Mouse (Mus musculus) limb, embryonic 15.5 days (tissue): ENCODE data around the gene Snx7. TPM values are rescaled to one million over a fixed set of nuclear protein-coding genes. Genes with fewer than 3 reads are reported as not detected.

Experiments used
- ATAC-seq: fragments of 200-750 bp; cut with Nextera tagmentation; 2 replicates; pipeline ENCODE4 v1.8.0; 2017; ENCODE audit warnings: low read depth, moderate TSS enrichment; ENCODE audit not compliant: insufficient number of reproducible peaks, low FRiP score, low TSS enrichment
- H3K27ac ChIP-seq: fragments of 300-500 bp; sonication (generic); 2 replicates; pipeline ENCODE4 v1.5.1; 2015; ENCODE audit warnings: moderate library complexity, mild to moderate bottlenecking, inconsistent platforms
- H3K27me3 ChIP-seq: fragments of 300-500 bp; sonication (generic); 2 replicates; pipeline ENCODE4 v1.6.1; 2015; ENCODE audit warnings: inconsistent platforms
- H3K36me3 ChIP-seq: fragments of 300-500 bp; sonication (generic); 2 replicates; pipeline ENCODE4 v1.6.1; 2015; ENCODE audit warnings: inconsistent platforms
- H3K4me1 ChIP-seq: fragments of 300-500 bp; sonication (generic); 2 replicates; pipeline ENCODE4 v1.6.1; 2015; ENCODE audit warnings: inconsistent platforms
- H3K4me2 ChIP-seq: fragments of 300-500 bp; sonication (generic); 2 replicates; pipeline ENCODE4 v1.6.1; 2015; ENCODE audit warnings: mild to moderate bottlenecking, inconsistent platforms
- H3K4me3 ChIP-seq: fragments of 300-500 bp; sonication (generic); 2 replicates; pipeline ENCODE4 v1.5.1; 2015; ENCODE audit warnings: mild to moderate bottlenecking, inconsistent platforms
- H3K9ac ChIP-seq: fragments of 300-500 bp; sonication (generic); 2 replicates; pipeline ENCODE4 v1.6.1; 2015; ENCODE audit warnings: inconsistent platforms
- H3K9me3 ChIP-seq: fragments of 300-500 bp; sonication (generic); 2 replicates; pipeline ENCODE4 v1.6.1; 2016; ENCODE audit warnings: inconsistent platforms
- WGBS: fragments of 180-500 bp; shearing (Covaris S2); methylation state at CpG from one replicate; pipeline ENCODE4 v1.1.7; 2015; 5-methylcytosine and 5-hydroxymethylcytosine counted together
- polyA plus RNA-seq: library from polyadenylated mRNA; unstranded; fragments of >200 nt; fragmentation: Nextera tagmentation; extraction: Ambion mirVana; gene quantifications from 2 replicates; pipeline ENCODE4 v1.2.1, GENCODE M21; 2015

Snx7 gene
- polyA plus RNA-seq = 47.0 and 47.9 TPM in 2 replicates

DNA sequence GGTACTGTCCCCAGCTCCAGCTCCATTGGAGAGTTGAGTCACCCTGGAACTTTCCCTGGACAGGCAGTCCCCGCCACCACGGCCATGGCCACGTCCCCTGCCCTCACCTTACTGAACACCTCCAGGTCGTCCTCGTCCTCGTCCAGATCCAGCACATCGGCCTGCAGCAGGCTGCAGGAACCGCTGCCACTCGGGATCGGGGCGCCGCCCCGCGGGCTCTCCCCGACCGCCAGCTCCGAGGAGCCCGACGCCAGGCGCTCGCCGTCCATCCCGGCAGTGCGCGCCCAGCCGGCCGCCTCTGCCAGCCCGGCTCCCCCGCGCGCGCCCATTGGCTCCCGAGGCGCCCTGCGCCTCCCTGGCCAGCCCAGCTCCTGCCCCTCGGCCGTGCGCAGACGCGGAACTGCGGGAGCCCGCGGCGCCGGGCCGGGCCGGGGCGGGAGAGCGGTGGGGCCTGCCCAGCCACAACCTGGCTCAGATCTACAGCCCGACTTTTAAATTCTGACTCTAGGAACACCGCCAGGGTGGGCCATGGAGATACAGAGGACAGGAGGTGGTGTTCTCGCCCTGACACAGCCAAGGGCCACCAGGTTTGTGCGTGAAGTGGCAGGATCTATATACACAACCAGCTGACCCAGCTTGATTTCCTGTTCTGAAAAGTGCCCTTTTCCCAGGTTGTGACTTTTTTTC is at the start of gene Snx7:
TSS of gene Snx7 (minus strand) at position 300 of the 687 bp plus-strand sequence.
- H3K27ac ChIP-seq = peak within 1 kb of the TSS; percentile 91
- no peaks in the 10 kb centered on the region for H3K36me3 ChIP-seq
- peak within 1 kb of the TSS; percentile 68 for H3K4me3 ChIP-seq
- peak within 1 kb of the TSS; percentile 67 for H3K4me2 ChIP-seq
- peak; percentile 97 for ATAC-seq
- no peaks in the 10 kb centered on the region for H3K9me3 ChIP-seq
- H3K27me3 ChIP-seq = no peaks in the 10 kb centered on the region
- WGBS = under 1% methylated on average over 53 of the region's 53 CpGs
- no peaks in the 10 kb centered on the region; the same call in 1 of the 2 replicates for H3K4me1 ChIP-seq
- peak within 1 kb of the TSS; percentile 63 for H3K9ac ChIP-seq

DNA sequence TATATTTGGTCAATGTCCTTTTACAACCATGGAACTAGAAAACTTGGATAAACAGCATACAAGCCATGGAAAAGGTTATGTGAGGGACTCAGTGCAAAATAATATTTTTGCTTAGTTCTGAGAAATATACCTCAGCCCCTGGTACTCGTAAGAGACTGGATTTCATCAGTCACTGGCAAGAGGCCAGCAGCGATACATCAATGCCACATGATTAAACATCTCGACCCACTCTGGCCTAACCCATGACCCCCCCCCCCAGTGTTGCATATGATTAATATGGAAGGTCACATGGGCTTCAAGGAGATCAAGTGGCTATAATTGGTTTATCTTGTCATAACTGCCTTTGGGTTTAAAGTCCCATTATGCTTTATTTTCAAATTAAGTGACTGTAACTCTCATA is 46.7 kb upstream of the Snx7 start:
- Histone ChIP-seq H3K36me3 (no peaks in the 10 kb centered on the region), H3K4me1 (no peaks in the 10 kb centered on the region), H3K27me3 (no peaks in the 10 kb centered on the region), H3K9ac (no peak overlapping the region), H3K9me3 (no peaks in the 10 kb centered on the region), H3K4me3 (no peak overlapping the region), H3K4me2 (no peak overlapping the region), H3K27ac (no peak overlapping the region)
- 72% methylated on average over 3 of the region's 3 CpGs for WGBS
- ATAC-seq = no peak

DNA sequence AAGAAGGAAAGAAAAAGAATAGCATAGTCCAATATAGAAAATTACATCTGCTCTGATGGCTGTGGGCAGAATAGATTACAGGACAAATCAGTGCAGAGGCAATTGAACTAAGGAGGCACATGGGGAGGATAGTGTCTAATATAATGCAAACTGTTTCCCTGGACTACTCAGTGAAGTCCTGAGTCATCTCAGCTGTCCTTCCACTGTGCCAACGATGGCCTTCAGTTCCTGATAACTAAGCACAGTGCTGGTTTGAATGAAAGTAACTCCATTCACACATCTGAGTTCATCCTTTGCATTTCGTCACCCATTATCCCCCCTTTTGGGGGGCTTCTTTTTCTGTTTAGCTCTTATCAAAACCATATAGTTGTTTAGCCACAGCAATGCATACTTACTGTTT is 25.0 kb upstream of the Snx7 start:
- no peak for ATAC-seq
- 69% methylated on average over 2 of the region's 2 CpGs for WGBS
- no peak overlapping the region for H3K9ac ChIP-seq
- H3K9me3 ChIP-seq = no peaks in the 10 kb centered on the region
- H3K27me3 ChIP-seq = no peaks in the 10 kb centered on the region
- H3K36me3 ChIP-seq = no peaks in the 10 kb centered on the region
- no peak overlapping the region for H3K4me2 ChIP-seq
- no peaks in the 10 kb centered on the region for H3K4me1 ChIP-seq
- H3K27ac ChIP-seq = no peak overlapping the region
- no peak overlapping the region for H3K4me3 ChIP-seq

DNA sequence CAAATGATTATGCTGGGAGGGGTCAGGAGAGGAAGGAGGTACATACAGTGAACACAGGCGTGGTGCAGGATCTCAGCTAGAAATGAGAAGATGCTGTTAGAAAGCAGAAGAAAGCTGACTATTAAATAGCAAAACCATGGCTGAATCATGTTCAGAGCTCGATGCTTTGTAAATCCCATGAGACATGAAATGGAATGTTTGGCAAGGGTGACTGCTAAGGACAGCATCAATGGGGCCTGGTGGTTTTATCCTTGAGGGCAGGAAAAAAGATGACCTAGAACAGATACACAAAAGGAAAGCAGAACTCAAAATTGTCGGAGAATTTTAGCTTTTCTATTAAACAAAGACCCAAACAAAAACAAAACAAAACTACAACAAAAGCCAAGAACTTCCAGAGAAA is 6.7 kb upstream of the Snx7 start:
- no peak overlapping the region for H3K27ac ChIP-seq
- no peak for ATAC-seq
- no peak overlapping the region for H3K4me2 ChIP-seq
- no peak overlapping the region for H3K9ac ChIP-seq
- no peaks in the 10 kb centered on the region for H3K9me3 ChIP-seq
- H3K27me3 ChIP-seq = no peaks in the 10 kb centered on the region
- H3K4me1 ChIP-seq = no peaks in the 10 kb centered on the region
- H3K36me3 ChIP-seq = no peaks in the 10 kb centered on the region
- WGBS = 74% methylated on average over 3 of the region's 3 CpGs
- no peak overlapping the region for H3K4me3 ChIP-seq

DNA sequence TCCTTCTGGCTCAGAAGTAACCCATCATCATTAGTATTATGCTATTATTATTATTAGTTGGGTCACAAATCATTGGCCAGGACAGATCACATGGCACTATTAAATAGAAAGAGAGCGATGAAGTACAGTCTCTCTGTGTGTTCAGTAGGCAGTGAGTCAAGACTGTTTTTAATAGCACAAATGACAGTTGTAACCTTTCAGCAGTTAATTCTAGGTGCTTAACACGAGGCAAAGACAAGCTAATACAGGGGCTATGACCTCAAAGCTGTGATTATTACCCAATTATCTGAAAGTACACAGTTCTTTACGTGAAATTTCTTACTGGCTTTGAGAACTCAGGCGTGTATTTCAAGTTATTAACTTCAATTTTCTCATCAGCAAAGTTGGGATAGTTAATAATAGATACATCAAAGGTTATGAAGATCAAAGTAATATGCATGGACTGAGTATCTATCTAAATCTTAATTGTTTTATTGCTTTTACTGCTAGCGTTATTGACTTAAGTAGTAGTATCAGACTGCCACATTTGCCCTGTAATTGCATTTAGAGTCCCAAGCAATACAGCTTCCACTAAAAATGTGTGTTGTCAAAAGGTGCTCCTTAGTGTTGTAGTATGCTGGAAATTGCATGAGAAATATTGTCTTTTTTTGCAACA is 4.6 kb upstream of the Snx7 start:
- Histone ChIP-seq H3K9me3 (no peaks in the 10 kb centered on the region), H3K4me2 (no peak overlapping the region), H3K36me3 (no peaks in the 10 kb centered on the region), H3K27ac (no peak overlapping the region), H3K9ac (no peak overlapping the region), H3K4me3 (no peak overlapping the region), H3K27me3 (no peaks in the 10 kb centered on the region), H3K4me1 (no peaks in the 10 kb centered on the region)
- ATAC-seq = no peak
- 53% methylated on average over 5 of the region's 5 CpGs for WGBS

DNA sequence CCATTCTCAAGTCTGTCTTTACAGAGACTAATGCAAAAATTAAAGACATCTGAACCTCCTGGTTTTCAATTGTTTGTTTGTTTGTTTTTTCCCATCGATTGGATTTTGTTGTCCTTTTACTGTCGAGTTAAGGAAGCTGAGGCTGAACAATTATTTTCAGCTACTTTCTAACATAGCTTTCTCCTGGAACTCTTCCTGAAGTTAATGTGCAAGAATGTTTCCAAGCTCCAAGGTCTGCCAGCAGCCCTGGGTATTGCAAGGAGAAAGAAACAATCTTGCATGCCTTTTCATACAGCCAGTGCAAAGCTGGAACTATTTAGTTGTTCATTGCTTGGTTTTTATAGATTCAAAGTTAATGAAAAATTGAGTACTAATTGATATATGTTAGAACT is 584 bp upstream of the Snx7 start:
- peak overlapping the region; percentile 67 for H3K4me2 ChIP-seq
- H3K27ac ChIP-seq = peak overlapping the region; percentile 91
- 9% methylated on average over 2 of the region's 2 CpGs for WGBS
- no peaks in the 10 kb centered on the region for H3K36me3 ChIP-seq
- peak overlapping the region; percentile 68 for H3K4me3 ChIP-seq
- no peak overlapping the region; the same call in 1 of the 2 replicates for H3K9ac ChIP-seq
- no peaks in the 10 kb centered on the region; the same call in 1 of the 2 replicates for H3K4me1 ChIP-seq
- H3K9me3 ChIP-seq = no peaks in the 10 kb centered on the region
- no peak for ATAC-seq
- H3K27me3 ChIP-seq = no peaks in the 10 kb centered on the region

DNA sequence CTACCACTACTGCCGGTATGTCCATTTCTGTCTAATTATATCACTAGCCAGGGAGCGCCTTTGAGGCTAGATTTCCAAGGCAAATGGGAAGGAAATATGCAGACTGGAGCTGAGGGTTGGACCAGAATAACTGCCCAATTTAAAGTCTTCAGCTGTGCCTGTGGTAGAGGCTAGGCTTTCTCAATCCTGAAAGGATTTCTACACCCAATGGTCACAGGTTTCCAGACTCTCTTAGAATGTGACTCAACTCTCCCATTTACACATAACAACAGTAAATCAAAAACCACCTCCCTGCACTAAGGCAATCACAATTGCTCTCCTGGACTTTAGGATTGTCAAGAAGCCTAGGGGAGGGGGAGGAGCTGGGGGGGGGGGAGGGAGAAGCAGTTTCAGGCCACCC is 645 bp downstream of the Snx7 start:
- H3K4me1 ChIP-seq = no peaks in the 10 kb centered on the region; the same call in 1 of the 2 replicates
- no peaks in the 10 kb centered on the region for H3K36me3 ChIP-seq
- H3K9me3 ChIP-seq = no peaks in the 10 kb centered on the region
- ATAC-seq = no peak
- WGBS = 58% methylated on average over 2 of the region's 2 CpGs
- H3K4me2 ChIP-seq = peak overlapping the region; percentile 67
- peak overlapping the region; percentile 63; the same call in 1 of the 2 replicates for H3K9ac ChIP-seq
- H3K4me3 ChIP-seq = peak overlapping the region; percentile 68
- H3K27ac ChIP-seq = peak overlapping the region; percentile 91
- no peaks in the 10 kb centered on the region for H3K27me3 ChIP-seq

DNA sequence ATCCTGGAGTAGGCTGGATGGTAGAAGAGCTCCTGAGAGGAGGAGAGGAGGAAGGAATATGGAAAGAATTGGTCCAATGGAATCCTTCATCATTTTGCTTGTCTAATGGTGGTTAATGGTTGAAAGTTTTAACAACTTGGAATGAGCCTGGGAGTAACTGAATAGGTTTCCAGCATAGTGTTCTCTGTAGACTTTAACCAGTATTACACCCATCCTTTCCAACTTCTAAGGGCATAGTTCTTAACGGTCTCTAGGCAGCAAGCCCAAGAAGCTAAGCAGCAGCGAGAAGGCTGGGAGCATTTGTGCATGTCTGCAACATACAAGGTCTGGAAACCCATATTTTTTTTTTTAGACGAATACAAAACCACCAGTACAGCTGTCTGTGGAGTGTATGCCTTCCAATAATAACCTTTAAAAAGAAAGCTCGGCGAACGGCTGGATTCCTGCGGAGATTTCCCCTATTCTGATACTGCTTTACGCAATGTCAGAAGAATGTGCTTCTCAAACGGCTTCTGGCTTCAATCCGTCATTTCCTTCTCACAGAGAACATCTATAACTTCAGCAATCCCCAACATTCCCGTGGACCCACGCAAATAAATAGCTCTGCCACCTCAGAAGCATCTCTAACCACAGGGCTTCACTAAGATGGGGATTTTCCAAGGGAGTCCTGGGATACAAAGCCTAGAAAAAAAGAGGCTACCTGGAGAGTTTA is 1.9 kb downstream of the Snx7 start:
- H3K9me3 ChIP-seq = no peaks in the 10 kb centered on the region
- no peaks in the 10 kb centered on the region for H3K27me3 ChIP-seq
- H3K9ac ChIP-seq = no peak overlapping the region; the same call in 1 of the 2 replicates
- H3K4me1 ChIP-seq = no peaks in the 10 kb centered on the region; the same call in 1 of the 2 replicates
- no peak for ATAC-seq
- peak overlapping the region; percentile 60 for H3K27ac ChIP-seq
- peak overlapping the region; percentile 67 for H3K4me2 ChIP-seq
- no peaks in the 10 kb centered on the region for H3K36me3 ChIP-seq
- peak overlapping the region; percentile 68 for H3K4me3 ChIP-seq
- 31% methylated on average over 12 of the region's 12 CpGs for WGBS

DNA sequence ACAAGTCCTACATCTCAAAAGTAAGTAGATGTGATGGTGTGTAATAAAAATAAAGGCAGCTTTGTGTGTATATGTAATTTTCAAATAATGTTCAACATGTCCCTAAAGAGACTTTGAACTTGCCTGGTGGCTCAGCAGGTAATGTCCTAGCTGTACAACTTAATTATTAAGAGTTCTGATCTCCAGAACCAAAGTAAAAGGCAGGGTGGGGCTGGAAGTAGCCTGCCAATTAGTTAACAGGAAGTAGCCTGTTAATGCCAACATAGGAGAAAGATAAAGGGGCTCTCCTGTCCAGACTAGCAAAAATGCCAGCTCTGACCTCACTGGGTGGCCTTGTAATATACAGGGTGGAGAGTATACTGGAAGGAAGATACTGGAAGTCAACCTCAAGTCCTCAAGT is 3.1 kb downstream of the Snx7 start:
- Histone ChIP-seq H3K4me3 (no peak overlapping the region), H3K27me3 (no peaks in the 10 kb centered on the region), H3K9ac (no peak overlapping the region), H3K27ac (no peak overlapping the region), H3K9me3 (no peaks in the 10 kb centered on the region), H3K4me2 (no peak overlapping the region), H3K36me3 (0 out of 2 replicates have a peak, but pooled peaks cover under 1% of the 10 kb centered on the region), H3K4me1 (no peaks in the 10 kb centered on the region; the same call in 1 of the 2 replicates)
- no peak for ATAC-seq

DNA sequence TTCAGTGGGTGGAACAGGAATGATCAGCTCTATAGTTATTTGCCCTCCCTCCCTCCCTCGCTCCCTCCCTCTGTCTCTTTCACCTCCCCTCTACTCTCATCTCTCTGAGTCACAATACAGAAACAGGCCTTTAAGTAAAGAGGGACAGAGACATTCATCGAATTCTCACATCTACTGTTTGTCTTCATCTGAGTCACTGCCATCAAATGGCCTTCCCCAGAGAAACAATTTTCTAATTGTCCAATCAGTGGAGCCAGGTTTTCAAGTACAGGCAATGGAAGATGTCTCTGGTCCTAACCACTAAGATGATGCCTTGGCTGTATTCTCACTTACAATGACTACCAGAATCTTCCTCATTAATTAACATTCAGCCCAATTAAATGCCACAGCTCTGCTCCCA is 5.8 kb downstream of the Snx7 start:
- 0 out of 2 replicates have a peak, but pooled peaks cover 9% of the 10 kb centered on the region for H3K36me3 ChIP-seq
- H3K4me1 ChIP-seq = no peaks in the 10 kb centered on the region; the same call in 1 of the 2 replicates
- H3K4me3 ChIP-seq = no peak overlapping the region
- H3K4me2 ChIP-seq = no peak overlapping the region
- H3K27me3 ChIP-seq = no peaks in the 10 kb centered on the region
- no peak overlapping the region for H3K27ac ChIP-seq
- 79% methylated on average over 2 of the region's 2 CpGs for whole genome bisulfite sequencing
- no peaks in the 10 kb centered on the region for H3K9me3 ChIP-seq
- no peak overlapping the region for H3K9ac ChIP-seq
- ATAC-seq = no peak

DNA sequence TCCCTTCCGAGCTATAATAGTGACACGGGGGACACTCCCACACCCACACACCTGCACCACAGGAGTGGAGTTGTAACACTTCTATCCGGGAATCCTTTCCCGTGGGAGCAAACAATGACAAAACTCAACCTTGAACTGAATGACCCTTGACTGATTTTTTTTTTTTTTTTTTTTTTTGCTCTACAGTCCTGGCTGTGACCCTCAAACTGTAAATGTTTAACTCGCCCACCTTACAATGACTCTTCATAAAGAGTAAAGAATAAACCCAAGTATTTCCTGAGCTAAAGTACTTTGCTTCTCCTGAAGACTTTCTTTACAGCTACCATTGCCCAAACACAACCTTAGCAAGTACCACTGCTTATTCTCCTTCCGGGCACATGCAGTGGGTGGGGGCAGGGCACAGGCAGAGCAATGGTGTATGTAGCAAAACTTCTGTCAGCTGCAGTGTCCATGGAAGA is 6.7 kb downstream of the Snx7 start:
- Histone ChIP-seq H3K4me2 (no peak overlapping the region), H3K27me3 (no peaks in the 10 kb centered on the region), H3K4me3 (no peak overlapping the region), H3K9me3 (no peaks in the 10 kb centered on the region), H3K4me1 (no peaks in the 10 kb centered on the region), H3K27ac (no peak overlapping the region), H3K36me3 (0 out of 2 replicates have a peak, but pooled peaks cover 9% of the 10 kb centered on the region), H3K9ac (no peak overlapping the region)
- no peak for ATAC-seq
- WGBS = 83% methylated on average over 6 of the region's 6 CpGs

DNA sequence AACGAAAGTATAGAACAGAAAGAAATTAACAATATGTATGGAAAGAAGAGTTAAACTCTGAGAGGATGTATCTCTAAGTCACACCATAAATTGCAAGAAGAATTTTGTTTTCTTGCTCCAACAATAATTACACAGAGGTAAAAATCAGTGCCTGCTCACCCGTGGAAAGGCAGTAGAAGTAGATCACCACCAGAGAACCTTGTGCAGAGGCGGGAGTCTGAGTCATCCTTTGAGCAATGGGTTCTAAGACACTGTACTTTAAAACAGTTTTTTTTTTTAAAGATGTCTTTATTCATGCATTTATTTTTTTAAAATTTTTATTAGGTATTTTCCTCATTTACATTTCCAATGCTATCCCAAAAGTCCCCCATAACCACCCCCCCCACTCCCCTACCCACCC is 9.7 kb downstream of the Snx7 start:
- Histone ChIP-seq H3K27ac (no peak overlapping the region), H3K9ac (no peak overlapping the region), H3K4me1 (no peaks in the 10 kb centered on the region), H3K27me3 (no peaks in the 10 kb centered on the region), H3K4me3 (no peak overlapping the region), H3K36me3 (0 out of 2 replicates have a peak, but pooled peaks cover 9% of the 10 kb centered on the region), H3K4me2 (no peak overlapping the region), H3K9me3 (no peaks in the 10 kb centered on the region)
- WGBS = 85% methylated on average over 3 of the region's 3 CpGs
- no peak for ATAC-seq
